Mouse (Mus musculus) C2C12 (cell line): ENCODE measurements around the gene Adgrg5.

ENCODE experiments used
- CTCF ChIP-seq: IDR thresholded peaks from one replicate; pipeline ENCODE4 v1.5.1; 2011; ENCODE audit not compliant: control insufficient read depth, insufficient read depth, insufficient read length
- MYOG ChIP-seq: IDR thresholded peaks from one replicate; pipeline ENCODE4 v1.6.1; 2011; ENCODE audit not compliant: control insufficient read depth, insufficient read length; ENCODE audit errors: extremely low read depth

- TF ChIP-seq CTCF (no peak), MYOG (no peak)
These were observed 66.2 kb downstream of the Adgrg5 start for GRCm38 (mm10) chr8:94989711-94990110.
